Mouse (Mus musculus) kidney, adult 2 months (tissue): ENCODE measurements at regions not wholly inside any gene's neighbourhood (a gene's known extent, or its start where the extent isn't known, plus 50 kb on each side); places are given as distances from the start of the nearest gene placed in this dataset.

Experiments
- CTCF ChIP-seq: fragments of 200-500 bp; conservative IDR thresholded peaks from 2 replicates; pipeline ENCODE4 v1.5.1; 2011; ENCODE audit warnings: low read depth, mild to moderate bottlenecking, control low read depth, low read length, moderate library complexity, mixed read lengths; ENCODE audit not compliant: insufficient read depth, insufficient read length
- POLR2A ChIP-seq: fragments of 200-500 bp; IDR thresholded peaks from one replicate; pipeline ENCODE4 v1.6.1; 2011; ENCODE audit warnings: low read depth, low read length, control low read depth

DNA sequence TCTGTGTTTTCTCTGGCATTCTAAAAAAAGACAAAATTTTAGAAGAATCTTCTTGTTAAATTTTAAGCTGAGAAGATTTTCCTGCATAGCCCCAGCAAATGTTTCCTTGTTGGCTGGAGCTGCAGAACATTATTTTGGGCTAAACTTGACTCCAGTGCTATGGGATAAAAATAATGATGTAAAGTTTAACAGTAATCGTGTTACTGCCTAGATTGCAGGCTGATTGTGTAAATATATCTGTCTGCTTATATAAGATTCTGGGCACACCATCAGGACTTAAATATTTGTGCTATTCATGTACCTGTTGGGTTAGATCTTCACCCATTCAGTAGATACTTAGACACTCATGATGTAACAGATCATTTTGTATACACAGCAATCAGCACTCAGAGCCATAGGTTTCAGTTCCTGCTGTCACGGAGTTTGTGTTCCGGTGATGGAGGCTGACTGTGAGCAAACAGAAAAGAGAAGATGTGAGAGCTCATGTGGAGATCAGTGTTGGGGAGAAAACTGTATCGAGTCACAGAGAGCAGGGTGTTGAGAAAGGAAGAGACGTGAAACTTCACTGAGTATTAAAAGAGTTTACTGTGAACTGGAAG, 561.1 kb upstream of the Camk1g start:
- TF ChIP-seq CTCF (no peak), POLR2A (no peak)
